Mouse (Mus musculus): ENCODE data around the gene Nfil3.

DNA sequence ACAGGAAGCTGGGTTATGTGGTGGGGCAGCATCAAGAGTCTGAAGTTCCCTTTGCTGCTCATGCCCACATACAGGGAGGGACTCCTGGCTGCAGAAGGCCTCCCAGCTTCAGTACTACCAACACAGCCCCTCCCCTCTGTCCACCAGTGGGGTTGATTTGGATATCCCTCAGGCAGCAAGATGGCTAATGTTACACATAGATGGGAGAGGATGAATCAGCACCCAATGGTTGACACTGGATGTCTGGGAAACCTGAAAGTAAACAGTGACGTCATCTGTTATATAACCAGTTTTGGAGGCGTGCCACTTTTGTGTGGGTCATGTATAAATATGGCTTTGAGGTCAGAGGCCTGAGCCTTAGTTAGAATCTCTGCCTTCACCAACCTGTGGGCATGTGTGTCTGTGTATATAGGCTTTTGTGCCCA, 20.6 kb upstream of the Nfil3 start:
- TF ChIP-seq CTCF (IDR thresholded peaks at IDR 0.05; ENCODE audit: low read depth) (no peak), EP300 (IDR thresholded peaks at IDR 0.05; ENCODE audit: low read depth) (peak; percentile 33; the same call in 1 of the 2 replicates)
